Mouse (Mus musculus): ENCODE measurements around the gene Prodh2. TPM values are rescaled to one million over a fixed set of nuclear protein-coding genes. Genes with fewer than 3 reads are reported as not detected.

The Prodh2 gene
- polyA plus RNA-seq, 1 experiment from 2014 or later: not detected

GRCm38 (mm10) chr7:30515003-30515760 lies 21.8 kb downstream of the Prodh2 start:
- no peak overlapping the region for H3K4me2 ChIP-seq (ENCODE audit: low read length)
- H3K9ac ChIP-seq (ENCODE audit: low read depth, low read length): no peak overlapping the region
- no peaks in the 10 kb centered on the region for H3K36me3 ChIP-seq (ENCODE audit: control insufficient read depth, insufficient read depth, low read length)
- WGBS: 62% methylated on average over 24 of the region's 24 CpGs
- H3K9me3 ChIP-seq (ENCODE audit: control insufficient read depth, low read length): no peaks in the 10 kb centered on the region
- no peaks in the 10 kb centered on the region for H3K27me3 ChIP-seq (replicated peaks; ENCODE audit: control insufficient read depth, insufficient read depth, low read length)
- no peak overlapping the region for H3K4me3 ChIP-seq (ENCODE audit: low read length)
- no peak for ATAC-seq
- H3K27ac ChIP-seq (ENCODE audit: low read depth, low read length): no peak overlapping the region
- H3K4me1 ChIP-seq (ENCODE audit: control insufficient read depth, insufficient read depth, low read depth, low read length): no peaks in the 10 kb centered on the region; the same call in 1 of the 2 replicates

GRCm38 (mm10) chr7:30518325-30518724 lies 24.9 kb downstream of the Prodh2 start:
- H3K4me2 ChIP-seq (ENCODE audit: low read length): no peak overlapping the region
- WGBS: 53% methylated on average over 6 of the region's 8 CpGs
- no peaks in the 10 kb centered on the region for H3K27me3 ChIP-seq (replicated peaks; ENCODE audit: control insufficient read depth, insufficient read depth, low read length)
- peaks cover 5% of the 10 kb centered on the region for H3K4me1 ChIP-seq (ENCODE audit: control insufficient read depth, insufficient read depth, low read depth, low read length)
- H3K4me3 ChIP-seq (ENCODE audit: low read length): no peak overlapping the region
- no peak overlapping the region for H3K27ac ChIP-seq (ENCODE audit: low read depth, low read length)
- H3K9me3 ChIP-seq (ENCODE audit: control insufficient read depth, low read length): no peaks in the 10 kb centered on the region
- no peak overlapping the region for H3K9ac ChIP-seq (ENCODE audit: low read depth, low read length)
- ATAC-seq: no peak
- H3K36me3 ChIP-seq (ENCODE audit: control insufficient read depth, insufficient read depth, low read length): peaks cover 5% of the 10 kb centered on the region

- 58% methylated on average over 4 of the region's 4 CpGs for WGBS
- peaks cover 15% of the 10 kb centered on the region for H3K36me3 ChIP-seq (ENCODE audit: control insufficient read depth, insufficient read depth, low read length)
- H3K4me3 ChIP-seq (ENCODE audit: low read length): no peak overlapping the region
- no peaks in the 10 kb centered on the region for H3K9me3 ChIP-seq (ENCODE audit: control insufficient read depth, low read length)
- no peak overlapping the region for H3K9ac ChIP-seq (ENCODE audit: low read depth, low read length)
- H3K4me1 ChIP-seq (ENCODE audit: control insufficient read depth, insufficient read depth, low read depth, low read length): peaks cover 5% of the 10 kb centered on the region
- H3K4me2 ChIP-seq (ENCODE audit: low read length): no peak overlapping the region
- H3K27me3 ChIP-seq (replicated peaks; ENCODE audit: control insufficient read depth, insufficient read depth, low read length): no peaks in the 10 kb centered on the region
- ATAC-seq: peak; percentile 15
- no peak overlapping the region for H3K27ac ChIP-seq (ENCODE audit: low read depth, low read length)
Measured at GRCm38 (mm10) chr7:30520396-30520795, 27.0 kb downstream of the Prodh2 start.

- H3K27ac ChIP-seq (ENCODE audit: low read depth, low read length): no peak overlapping the region
- H3K9ac ChIP-seq (ENCODE audit: low read depth, low read length): no peak overlapping the region
- peaks cover 19% of the 10 kb centered on the region for H3K36me3 ChIP-seq (ENCODE audit: control insufficient read depth, insufficient read depth, low read length)
- ATAC-seq: peak; percentile 3; the same call in 1 of the 2 replicates
- H3K9me3 ChIP-seq (ENCODE audit: control insufficient read depth, low read length): no peaks in the 10 kb centered on the region
- H3K4me2 ChIP-seq (ENCODE audit: low read length): no peak overlapping the region
- H3K4me1 ChIP-seq (ENCODE audit: control insufficient read depth, insufficient read depth, low read depth, low read length): peaks cover 5% of the 10 kb centered on the region
- no peak overlapping the region for H3K4me3 ChIP-seq (ENCODE audit: low read length)
- 66% methylated on average over 5 of the region's 5 CpGs for WGBS
- H3K27me3 ChIP-seq (replicated peaks; ENCODE audit: control insufficient read depth, insufficient read depth, low read length): no peaks in the 10 kb centered on the region
Measured at GRCm38 (mm10) chr7:30520856-30521255, 27.4 kb downstream of the Prodh2 start.

- H3K27me3 ChIP-seq (replicated peaks; ENCODE audit: control insufficient read depth, insufficient read depth, low read length): no peaks in the 10 kb centered on the region
- 74% methylated on average over 10 of the region's 10 CpGs for WGBS
- no peak for ATAC-seq
- H3K27ac ChIP-seq (ENCODE audit: low read depth, low read length): no peak overlapping the region
- peaks cover 37% of the 10 kb centered on the region for H3K36me3 ChIP-seq (ENCODE audit: control insufficient read depth, insufficient read depth, low read length)
- no peak overlapping the region for H3K4me2 ChIP-seq (ENCODE audit: low read length)
- H3K4me3 ChIP-seq (ENCODE audit: low read length): no peak overlapping the region
- H3K4me1 ChIP-seq (ENCODE audit: control insufficient read depth, insufficient read depth, low read depth, low read length): peaks cover 5% of the 10 kb centered on the region
- no peak overlapping the region for H3K9ac ChIP-seq (ENCODE audit: low read depth, low read length)
- H3K9me3 ChIP-seq (ENCODE audit: control insufficient read depth, low read length): no peaks in the 10 kb centered on the region
Measured at GRCm38 (mm10) chr7:30522871-30523270, 29.4 kb downstream of the Prodh2 start.

GRCm38 (mm10) chr7:30524487-30524886 lies 31.1 kb downstream of the Prodh2 start:
- peaks cover 49% of the 10 kb centered on the region for H3K36me3 ChIP-seq (ENCODE audit: control insufficient read depth, insufficient read depth, low read length)
- no peak overlapping the region for H3K4me2 ChIP-seq (ENCODE audit: low read length)
- ATAC-seq: no peak
- H3K9ac ChIP-seq (ENCODE audit: low read depth, low read length): no peak overlapping the region
- H3K27ac ChIP-seq (ENCODE audit: low read depth, low read length): no peak overlapping the region
- H3K27me3 ChIP-seq (replicated peaks; ENCODE audit: control insufficient read depth, insufficient read depth, low read length): no peaks in the 10 kb centered on the region
- H3K4me1 ChIP-seq (ENCODE audit: control insufficient read depth, insufficient read depth, low read depth, low read length): peaks cover 5% of the 10 kb centered on the region
- no peak overlapping the region for H3K4me3 ChIP-seq (ENCODE audit: low read length)
- 79% methylated on average over 6 of the region's 6 CpGs for WGBS
- H3K9me3 ChIP-seq (ENCODE audit: control insufficient read depth, low read length): no peaks in the 10 kb centered on the region

- no peak for ATAC-seq
- Histone ChIP-seq H3K36me3 (ENCODE audit: control insufficient read depth, insufficient read depth, low read length) (peaks cover 62% of the 10 kb centered on the region), H3K4me3 (ENCODE audit: low read length) (no peak overlapping the region), H3K9me3 (ENCODE audit: control insufficient read depth, low read length) (no peaks in the 10 kb centered on the region), H3K27me3 (replicated peaks; ENCODE audit: control insufficient read depth, insufficient read depth, low read length) (no peaks in the 10 kb centered on the region), H3K4me2 (ENCODE audit: low read length) (no peak overlapping the region), H3K9ac (ENCODE audit: low read depth, low read length) (no peak overlapping the region), H3K4me1 (ENCODE audit: control insufficient read depth, insufficient read depth, low read depth, low read length) (peaks cover 2% of the 10 kb centered on the region), H3K27ac (ENCODE audit: low read depth, low read length) (no peak overlapping the region)
- WGBS: 30% methylated on average over 10 of the region's 10 CpGs
Measured at GRCm38 (mm10) chr7:30525954-30526353, 32.5 kb downstream of the Prodh2 start.

GRCm38 (mm10) chr7:30526399-30526798 lies 33.0 kb downstream of the Prodh2 start:
- H3K4me1 ChIP-seq (ENCODE audit: control insufficient read depth, insufficient read depth, low read depth, low read length): no peaks in the 10 kb centered on the region; the same call in none of the 2 replicates
- peaks cover 62% of the 10 kb centered on the region for H3K36me3 ChIP-seq (ENCODE audit: control insufficient read depth, insufficient read depth, low read length)
- H3K27me3 ChIP-seq (replicated peaks; ENCODE audit: control insufficient read depth, insufficient read depth, low read length): no peaks in the 10 kb centered on the region
- H3K4me3 ChIP-seq (ENCODE audit: low read length): no peak overlapping the region
- no peak for ATAC-seq
- no peak overlapping the region for H3K9ac ChIP-seq (ENCODE audit: low read depth, low read length)
- WGBS: 36% methylated on average over 17 of the region's 17 CpGs
- H3K27ac ChIP-seq (ENCODE audit: low read depth, low read length): no peak overlapping the region
- no peaks in the 10 kb centered on the region for H3K9me3 ChIP-seq (ENCODE audit: control insufficient read depth, low read length)
- H3K4me2 ChIP-seq (ENCODE audit: low read length): no peak overlapping the region

GRCm38 (mm10) chr7:30526981-30527380 lies 33.6 kb downstream of the Prodh2 start:
- no peak for ATAC-seq
- Histone ChIP-seq H3K4me2 (ENCODE audit: low read length) (no peak overlapping the region), H3K4me1 (ENCODE audit: control insufficient read depth, insufficient read depth, low read depth, low read length) (peaks cover 5% of the 10 kb centered on the region), H3K27me3 (replicated peaks; ENCODE audit: control insufficient read depth, insufficient read depth, low read length) (no peaks in the 10 kb centered on the region), H3K27ac (ENCODE audit: low read depth, low read length) (no peak overlapping the region), H3K9me3 (ENCODE audit: control insufficient read depth, low read length) (no peaks in the 10 kb centered on the region), H3K36me3 (ENCODE audit: control insufficient read depth, insufficient read depth, low read length) (peaks cover 62% of the 10 kb centered on the region), H3K4me3 (ENCODE audit: low read length) (no peak overlapping the region), H3K9ac (ENCODE audit: low read depth, low read length) (no peak overlapping the region)
- 78% methylated on average over 14 of the region's 14 CpGs for WGBS
